Mouse (Mus musculus): ENCODE data around the gene Zmiz2. TPM values are rescaled to one million over a fixed set of nuclear protein-coding genes. Genes with fewer than 3 reads are reported as not detected.

The Zmiz2 gene
- polyA plus RNA-seq, 1 experiment, result 37.1 TPM

DNA sequence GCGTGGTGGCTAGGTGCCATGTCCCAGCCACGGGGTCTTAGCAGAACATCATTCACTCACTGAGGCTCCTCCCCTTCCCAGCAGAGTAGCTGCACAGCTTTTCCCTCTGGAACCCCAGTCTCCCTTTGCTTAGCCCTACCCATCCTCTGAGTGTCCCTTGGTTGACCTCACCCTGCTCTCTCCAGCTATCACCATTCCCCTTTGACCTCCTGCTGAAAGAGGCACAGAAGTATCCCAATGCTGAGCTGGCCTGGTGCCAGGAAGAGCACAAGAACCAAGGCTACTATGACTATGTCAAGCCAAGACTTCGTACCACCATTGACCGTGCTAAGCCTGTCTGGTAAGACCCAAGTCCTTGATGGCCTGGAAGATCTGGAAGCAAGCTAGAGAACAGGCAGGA, 33.8 kb upstream of the Zmiz2 start:
- no peak overlapping the region for H3K4me3 ChIP-seq
- TF ChIP-seq SRF (IDR thresholded peaks at IDR 0.05; ENCODE audit: control insufficient read depth, insufficient read length, low read depth), result no peak
- TF ChIP-seq MYOD1 (IDR thresholded peaks at IDR 0.05; ENCODE audit: control insufficient read depth in 1 of 3, insufficient read length in 2 of 3, low read depth in 2 of 3), result no peak
- no peak for TF ChIP-seq MAX (IDR thresholded peaks at IDR 0.05; ENCODE audit: low read depth)
- no peak for TF ChIP-seq POLR2A (IDR thresholded peaks at IDR 0.05; ENCODE audit: insufficient read length, low read depth)
- TF ChIP-seq E2F4 (IDR thresholded peaks at IDR 0.05; ENCODE audit: insufficient read depth), result no peak
- TF ChIP-seq CEBPB (IDR thresholded peaks at IDR 0.05; ENCODE audit: insufficient read depth, poor library complexity, severe bottlenecking), result no peak
- TF ChIP-seq TCF3 (IDR thresholded peaks at IDR 0.05; ENCODE audit: insufficient read length, low read depth), result no peak
- TF ChIP-seq POLR2AphosphoS2 (IDR thresholded peaks at IDR 0.05; ENCODE audit: insufficient read length, low read depth), result no peak
- TF ChIP-seq TCF12 (IDR thresholded peaks at IDR 0.05; ENCODE audit: insufficient read depth, poor library complexity, severe bottlenecking), result no peak
- TF ChIP-seq USF1 (IDR thresholded peaks at IDR 0.05; ENCODE audit: low read depth), result no peak
- TF ChIP-seq MYOG (IDR thresholded peaks at IDR 0.05; ENCODE audit: control insufficient read depth in 1 of 3, insufficient read depth in 1 of 3, insufficient read length in 2 of 3, low read depth in 2 of 3), result no peak
- TF ChIP-seq REST (IDR thresholded peaks at IDR 0.05; ENCODE audit: insufficient read depth, insufficient read length), result no peak

DNA sequence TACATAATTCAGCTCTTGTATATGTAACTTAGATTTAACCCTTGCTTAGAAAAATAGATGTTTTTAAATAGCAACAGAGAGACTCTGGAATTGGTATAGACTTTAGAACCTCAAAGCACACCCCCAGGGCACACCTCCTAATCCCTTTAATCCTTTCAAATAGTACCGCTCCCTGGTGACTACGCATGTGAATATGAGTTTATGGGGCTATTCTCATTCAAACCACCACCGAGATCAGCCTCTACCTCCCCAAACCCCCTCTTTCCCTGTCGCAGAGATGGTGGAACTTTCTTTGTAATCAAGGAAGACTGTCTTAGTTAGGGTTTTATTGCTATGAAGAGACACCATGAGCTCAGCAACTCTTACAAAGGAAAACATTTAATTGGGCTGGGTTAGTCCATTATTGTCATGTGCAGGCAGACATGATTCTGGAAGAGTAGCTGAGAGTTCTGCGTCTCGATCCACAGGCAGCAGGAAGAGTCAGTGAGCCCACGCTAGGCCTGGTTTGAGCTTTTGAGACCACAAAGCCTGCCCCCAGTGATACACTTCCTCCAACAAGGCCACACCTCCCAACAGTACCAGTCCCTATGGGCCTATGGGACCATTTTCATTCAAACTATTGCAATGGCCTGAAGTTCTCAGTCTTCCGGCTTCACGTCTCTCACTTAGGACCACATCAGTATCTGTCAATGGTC, 24.1 kb upstream of the Zmiz2 start:
- no peak overlapping the region for H3K4me3 ChIP-seq
- no peak for TF ChIP-seq TCF12 (IDR thresholded peaks at IDR 0.05; ENCODE audit: insufficient read depth, poor library complexity, severe bottlenecking)
- TF ChIP-seq POLR2A (IDR thresholded peaks at IDR 0.05; ENCODE audit: insufficient read length, low read depth), result no peak
- TF ChIP-seq TCF3 (IDR thresholded peaks at IDR 0.05; ENCODE audit: insufficient read length, low read depth), result no peak
- no peak for TF ChIP-seq CEBPB (IDR thresholded peaks at IDR 0.05; ENCODE audit: insufficient read depth, poor library complexity, severe bottlenecking)
- no peak for TF ChIP-seq REST (IDR thresholded peaks at IDR 0.05; ENCODE audit: insufficient read depth, insufficient read length)
- no peaks in the 10 kb centered on the region for H3K79me2 ChIP-seq (ENCODE audit: control insufficient read depth, insufficient read depth)
- no peaks in the 10 kb centered on the region for H3K36me3 ChIP-seq (ENCODE audit: control insufficient read depth, insufficient read depth)
- H3ac ChIP-seq (ENCODE audit: control insufficient read depth, insufficient read length), result no peak overlapping the region
- H3K4me2 ChIP-seq (ENCODE audit: low read depth), result no peak overlapping the region
- H3K27me3 ChIP-seq (ENCODE audit: control insufficient read depth, insufficient read depth, insufficient read length), result no peaks in the 10 kb centered on the region

More for the DNA sequence above, 33.8 kb upstream of the Zmiz2 start:
- H3K27me3 ChIP-seq (ENCODE audit: control insufficient read depth, insufficient read depth, insufficient read length), result no peaks in the 10 kb centered on the region
- no peak overlapping the region for H3ac ChIP-seq (ENCODE audit: control insufficient read depth, insufficient read length)
- H3K36me3 ChIP-seq (ENCODE audit: control insufficient read depth, insufficient read depth), result peaks cover 23% of the 10 kb centered on the region
- no peak overlapping the region for H3K4me2 ChIP-seq (ENCODE audit: low read depth)
- H3K79me2 ChIP-seq (ENCODE audit: control insufficient read depth, insufficient read depth), result no peaks in the 10 kb centered on the region

DNA sequence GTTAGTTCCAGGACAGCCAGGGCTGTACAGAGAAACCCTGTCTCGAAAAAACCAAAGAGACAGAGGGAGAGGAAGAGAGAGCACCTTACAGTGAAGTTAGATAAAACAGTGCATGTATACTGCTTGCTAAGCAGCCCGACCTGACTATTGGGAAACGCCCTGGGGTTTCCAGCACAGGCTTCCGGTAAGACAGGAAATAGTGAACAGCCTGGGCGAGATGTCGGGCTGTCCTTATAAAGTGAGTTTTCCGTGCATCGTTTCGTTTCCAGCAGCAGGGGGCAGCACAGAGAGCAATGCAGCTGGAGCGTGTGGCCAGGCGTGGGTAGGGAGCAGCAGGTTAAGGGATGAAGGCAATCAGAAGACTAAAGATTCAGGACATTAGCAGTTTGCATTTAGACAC, 23.0 kb upstream of the Zmiz2 start:
- Histone ChIP-seq H3K36me3 (ENCODE audit: control insufficient read depth, insufficient read depth) (no peaks in the 10 kb centered on the region), H3K4me2 (ENCODE audit: low read depth) (peak overlapping the region; percentile 57), H3K27me3 (ENCODE audit: control insufficient read depth, insufficient read depth, insufficient read length) (no peaks in the 10 kb centered on the region), H3ac (ENCODE audit: control insufficient read depth, insufficient read length) (no peak overlapping the region), H3K4me3 (no peak overlapping the region), H3K79me2 (ENCODE audit: control insufficient read depth, insufficient read depth) (no peaks in the 10 kb centered on the region)
- TF ChIP-seq TCF12 (IDR thresholded peaks at IDR 0.05; ENCODE audit: insufficient read depth, poor library complexity, severe bottlenecking) (no peak), MYOG (IDR thresholded peaks at IDR 0.05; ENCODE audit: control insufficient read depth in 1 of 3, insufficient read depth in 1 of 3, insufficient read length in 2 of 3, low read depth in 2 of 3) (no peak), CEBPB (IDR thresholded peaks at IDR 0.05; ENCODE audit: insufficient read depth, poor library complexity, severe bottlenecking) (no peak), POLR2AphosphoS2 (IDR thresholded peaks at IDR 0.05; ENCODE audit: insufficient read length, low read depth) (no peak), SRF (IDR thresholded peaks at IDR 0.05; ENCODE audit: control insufficient read depth, insufficient read length, low read depth) (no peak), MAX (IDR thresholded peaks at IDR 0.05; ENCODE audit: low read depth) (no peak), E2F4 (IDR thresholded peaks at IDR 0.05; ENCODE audit: insufficient read depth) (no peak), USF1 (IDR thresholded peaks at IDR 0.05; ENCODE audit: low read depth) (no peak), POLR2A (IDR thresholded peaks at IDR 0.05; ENCODE audit: insufficient read length, low read depth) (no peak), REST (IDR thresholded peaks at IDR 0.05; ENCODE audit: insufficient read depth, insufficient read length) (no peak)

DNA sequence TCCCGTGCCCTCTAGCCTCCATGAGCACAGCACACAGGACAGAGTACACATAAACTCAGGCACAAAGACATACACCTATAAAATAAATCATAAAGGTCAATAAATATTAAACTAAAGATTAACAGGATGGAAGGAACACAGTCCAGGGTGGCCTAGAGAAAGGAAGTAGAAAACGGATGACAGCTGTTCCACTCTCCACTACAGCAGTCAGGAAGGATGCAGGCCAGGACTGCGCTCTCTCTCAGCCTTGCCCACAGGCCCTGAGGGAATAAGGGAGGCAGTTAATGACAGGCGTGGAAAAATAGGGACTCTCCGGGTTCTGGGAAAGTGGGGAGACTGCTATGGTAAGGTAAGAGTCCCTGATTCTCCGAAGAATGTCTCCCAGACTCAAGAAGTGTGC, 22.4 kb upstream of the Zmiz2 start:
- Histone ChIP-seq H3K79me2 (ENCODE audit: control insufficient read depth, insufficient read depth) (no peaks in the 10 kb centered on the region), H3K27me3 (ENCODE audit: control insufficient read depth, insufficient read depth, insufficient read length) (no peaks in the 10 kb centered on the region), H3K4me2 (ENCODE audit: low read depth) (peak overlapping the region; percentile 44), H3ac (ENCODE audit: control insufficient read depth, insufficient read length) (no peak overlapping the region), H3K4me3 (no peak overlapping the region), H3K36me3 (ENCODE audit: control insufficient read depth, insufficient read depth) (no peaks in the 10 kb centered on the region)
- TF ChIP-seq MAX (IDR thresholded peaks at IDR 0.05; ENCODE audit: low read depth), result no peak
- no peak for TF ChIP-seq SRF (IDR thresholded peaks at IDR 0.05; ENCODE audit: control insufficient read depth, insufficient read length, low read depth)
- no peak for TF ChIP-seq REST (IDR thresholded peaks at IDR 0.05; ENCODE audit: insufficient read depth, insufficient read length)
- no peak for TF ChIP-seq TCF3 (IDR thresholded peaks at IDR 0.05; ENCODE audit: insufficient read length, low read depth)
- TF ChIP-seq TCF12 (IDR thresholded peaks at IDR 0.05; ENCODE audit: insufficient read depth, poor library complexity, severe bottlenecking), result no peak
- no peak for TF ChIP-seq CEBPB (IDR thresholded peaks at IDR 0.05; ENCODE audit: insufficient read depth, poor library complexity, severe bottlenecking)
- TF ChIP-seq MYOG (IDR thresholded peaks at IDR 0.05; ENCODE audit: control insufficient read depth in 1 of 3, insufficient read depth in 1 of 3, insufficient read length in 2 of 3, low read depth in 2 of 3), result no peak
- TF ChIP-seq POLR2A (IDR thresholded peaks at IDR 0.05; ENCODE audit: insufficient read length, low read depth), result no peak
- TF ChIP-seq MYOD1 (IDR thresholded peaks at IDR 0.05; ENCODE audit: control insufficient read depth in 1 of 3, insufficient read length in 2 of 3, low read depth in 2 of 3), result no peak
- no peak for TF ChIP-seq POLR2AphosphoS2 (IDR thresholded peaks at IDR 0.05; ENCODE audit: insufficient read length, low read depth)
- TF ChIP-seq E2F4 (IDR thresholded peaks at IDR 0.05; ENCODE audit: insufficient read depth), result no peak
- no peak for TF ChIP-seq USF1 (IDR thresholded peaks at IDR 0.05; ENCODE audit: low read depth)

Data from myocyte (in vitro differentiated cells).